Mouse (Mus musculus) limb, embryonic 14.5 days (tissue): ENCODE measurements around the gene Trim65. TPM values are rescaled to one million over a fixed set of nuclear protein-coding genes. Genes with fewer than 3 reads are reported as not detected.

Experiments
- ATAC-seq: fragments of 200-750 bp; cut with Nextera tagmentation; 2 replicates; pipeline ENCODE4 v1.8.0; 2017; ENCODE audit warnings: low read depth, moderate number of reproducible peaks, moderate TSS enrichment; ENCODE audit not compliant: low FRiP score
- DNase-seq: peaks from one replicate; pipeline ENCODE4 v3.0.0-alpha.2; 2015; ENCODE audit warnings: low spot score
- H3K27ac ChIP-seq: fragments of 300-500 bp; sonication (generic); replicated peaks from 2 replicates; pipeline ENCODE4 v1.5.1; 2014; ENCODE audit warnings: low read depth, mild to moderate bottlenecking, low read length, moderate library complexity, mixed read lengths
- H3K27me3 ChIP-seq: fragments of 300-500 bp; sonication (generic); 2 replicates; pipeline ENCODE4 v1.6.1; 2014; ENCODE audit warnings: low read length, mixed read lengths; ENCODE audit not compliant: control insufficient read depth, insufficient read depth
- H3K36me3 ChIP-seq: fragments of 300-500 bp; sonication (generic); 2 replicates; pipeline ENCODE4 v1.6.1; 2014; ENCODE audit warnings: mild to moderate bottlenecking, low read length, moderate library complexity, mixed read lengths; ENCODE audit not compliant: control insufficient read depth, insufficient read depth
- H3K4me1 ChIP-seq: fragments of 300-500 bp; sonication (generic); 2 replicates; pipeline ENCODE4 v1.6.1; 2014; ENCODE audit warnings: antibody characterized with exemption, low read length, mixed read lengths; ENCODE audit not compliant: control insufficient read depth, insufficient read depth
- H3K4me2 ChIP-seq: fragments of 300-500 bp; sonication (generic); replicated peaks from 2 replicates; pipeline ENCODE4 v1.6.1; 2014; ENCODE audit warnings: low read depth, mild to moderate bottlenecking, low read length, moderate library complexity; ENCODE audit not compliant: severe bottlenecking
- H3K4me3 ChIP-seq: fragments of 300-500 bp; sonication (generic); replicated peaks from 2 replicates; pipeline ENCODE4 v1.5.1; 2014; ENCODE audit warnings: low read length
- H3K9ac ChIP-seq: fragments of 300-500 bp; sonication (generic); 2 replicates; pipeline ENCODE4 v1.6.1; 2014; ENCODE audit warnings: mild to moderate bottlenecking, low read depth, low read length, moderate library complexity; ENCODE audit not compliant: severe bottlenecking
- H3K9me3 ChIP-seq: fragments of 300-500 bp; sonication (generic); 2 replicates; pipeline ENCODE4 v1.6.1; 2016; ENCODE audit warnings: low read length; ENCODE audit not compliant: control insufficient read depth
- POLR2A ChIP-seq: fragments of 200-500 bp; IDR thresholded peaks from 2 replicates; pipeline ENCODE4 v1.8.0; 2012; ENCODE audit warnings: inconsistent platforms, mild to moderate bottlenecking, moderate library complexity, borderline replicate concordance; ENCODE audit not compliant: insufficient read depth, insufficient read length; ENCODE audit errors: extremely low read depth
- WGBS: fragments of 180-500 bp; shearing (Covaris S2); extraction: QIAGEN DNeasy Blood & Tissue Kit; methylation state at CpG from one replicate; pipeline ENCODE4 v1.1.7; 2014; 5-methylcytosine and 5-hydroxymethylcytosine counted together
- polyA plus RNA-seq, 2 experiments: library from polyadenylated mRNA; depleted of rRNA in 1 of 2; stranded (reverse) in 1 of 2; unstranded in 1 of 2; fragments of >200 nt; fragmentation: Nextera tagmentation in 1 of 2; extraction: Ambion mirVana in 1 of 2; gene quantifications; 2 replicates each; pipeline versions ENCODE4 v1.2.1 to v1.2.3; 2012 to 2014

Trim65 gene
- polyA plus RNA-seq, 2 experiments = 3.1 to 4.9 TPM

- under 1% methylated on average over 48 of the region's 60 CpGs for WGBS
- Histone ChIP-seq H3K4me2 (peak within 1 kb of the TSS; percentile 56), H3K9me3 (no peaks in the 10 kb centered on the region), H3K4me3 (peak within 1 kb of the TSS; percentile 76), H3K27ac (peak within 1 kb of the TSS; percentile 43; the same call in 1 of the 2 replicates), H3K36me3 (peaks cover 46% of the 10 kb centered on the region), H3K27me3 (no peaks in the 10 kb centered on the region), H3K4me1 (peaks cover 4% of the 10 kb centered on the region; the same call in 1 of the 2 replicates), H3K9ac (peak within 1 kb of the TSS; percentile 75)
- peak; percentile 69; the same call in 1 of the 2 replicates for TF ChIP-seq POLR2A
- DNase-seq = peak; percentile 93
- peak; percentile 96 for ATAC-seq
Measured at GRCm38 (mm10) chr11:116138468-116139138, 7.7 kb upstream of the Trim65 start, which contains the start of gene Mrpl38. TSS of gene Mrpl38 (minus strand) at chr11:116138868.

DNA sequence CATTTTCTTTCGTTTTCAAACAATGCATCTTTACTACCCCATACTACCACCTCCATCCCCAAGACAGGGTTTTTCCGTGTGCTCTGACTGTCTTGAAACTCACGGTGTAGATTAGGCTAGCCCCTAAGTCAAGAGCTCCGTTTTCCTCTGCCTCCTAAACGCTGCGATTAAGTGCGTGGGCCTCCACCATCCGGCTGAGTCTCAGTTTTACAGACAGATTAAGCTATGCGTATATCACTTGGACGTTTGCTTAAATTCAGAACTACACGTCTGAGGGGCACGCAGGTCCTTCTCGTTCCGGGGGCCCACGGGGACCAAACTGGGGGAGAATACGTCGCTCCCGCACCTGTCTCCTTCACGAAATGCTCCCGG, 7.2 kb upstream of the Trim65 start:
- Histone ChIP-seq H3K36me3 (peaks cover 44% of the 10 kb centered on the region), H3K27ac (0 out of 2 replicates have a peak overlapping the region, but pooled peaks have one; percentile 40), H3K9me3 (no peaks in the 10 kb centered on the region), H3K4me1 (peaks cover 4% of the 10 kb centered on the region; the same call in 1 of the 2 replicates), H3K9ac (peak overlapping the region; percentile 75), H3K4me2 (peak overlapping the region; percentile 56), H3K27me3 (no peaks in the 10 kb centered on the region), H3K4me3 (peak overlapping the region; percentile 76)
- TF ChIP-seq POLR2A = no peak
- 2% methylated on average over 20 of the region's 20 CpGs for WGBS
- ATAC-seq = no peak
- no peak for DNase-seq

GRCm38 (mm10) chr11:116134171-116134570, 3.2 kb upstream of the Trim65 start:
- Histone ChIP-seq H3K4me1 (peaks cover 14% of the 10 kb centered on the region; the same call in 1 of the 2 replicates), H3K36me3 (peaks cover 38% of the 10 kb centered on the region), H3K4me3 (no peak overlapping the region), H3K27me3 (no peaks in the 10 kb centered on the region), H3K9ac (no peak overlapping the region), H3K9me3 (no peaks in the 10 kb centered on the region), H3K27ac (no peak overlapping the region; the same call in 1 of the 2 replicates), H3K4me2 (no peak overlapping the region)
- no peak for TF ChIP-seq POLR2A
- 87% methylated on average over 10 of the region's 10 CpGs for WGBS
- ATAC-seq (no peak), DNase-seq (no peak)

DNA sequence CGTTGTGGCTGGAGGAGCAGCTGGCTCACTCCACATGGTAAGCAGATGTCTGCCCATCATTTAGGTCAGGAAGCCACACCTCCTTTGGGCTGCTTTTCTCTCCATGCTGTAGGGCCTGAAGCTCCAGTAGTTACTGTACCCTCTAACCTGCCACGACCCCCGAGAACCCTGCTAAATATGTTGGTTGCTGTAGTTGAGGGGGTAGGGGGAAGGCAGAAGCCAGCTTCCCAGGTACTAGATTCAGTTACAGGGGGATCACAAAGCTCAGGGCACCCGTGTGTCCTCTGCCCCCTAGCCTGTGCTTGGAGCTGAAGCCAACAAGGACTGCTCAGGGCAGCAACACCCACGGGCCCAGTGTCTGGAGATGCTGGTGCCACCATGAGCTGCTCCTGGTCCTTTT, 2.6 kb upstream of the Trim65 start:
- no peak overlapping the region for H3K27ac ChIP-seq
- no peaks in the 10 kb centered on the region for H3K27me3 ChIP-seq
- ATAC-seq (no peak), DNase-seq (no peak)
- no peak overlapping the region for H3K9ac ChIP-seq
- 49% methylated on average over 4 of the region's 5 CpGs for WGBS
- no peak overlapping the region for H3K4me3 ChIP-seq
- no peak for TF ChIP-seq POLR2A
- peaks cover 38% of the 10 kb centered on the region for H3K36me3 ChIP-seq
- peaks cover 14% of the 10 kb centered on the region; the same call in 1 of the 2 replicates for H3K4me1 ChIP-seq
- H3K9me3 ChIP-seq = no peaks in the 10 kb centered on the region
- no peak overlapping the region for H3K4me2 ChIP-seq

- Histone ChIP-seq H3K4me3 (no peak overlapping the region), H3K4me1 (peaks cover 13% of the 10 kb centered on the region), H3K9ac (no peak overlapping the region), H3K4me2 (no peak overlapping the region), H3K36me3 (peaks cover 38% of the 10 kb centered on the region), H3K27ac (no peak overlapping the region), H3K9me3 (no peaks in the 10 kb centered on the region), H3K27me3 (no peaks in the 10 kb centered on the region)
- DNase-seq = no peak
- no peak for TF ChIP-seq POLR2A
- WGBS = 75% methylated on average over 16 of the region's 16 CpGs
- no peak for ATAC-seq
Measured at GRCm38 (mm10) chr11:116132366-116133333, 1.7 kb upstream of the Trim65 start.
